Mouse (Mus musculus) liver, postnatal 0 days (tissue): ENCODE results near the gene Lrrc51.

ENCODE experiments used
- CTCF ChIP-seq: sonication (generic); IDR thresholded peaks from 2 replicates; pipeline ENCODE4 v1.5.1; 2016; ENCODE audit warnings: antibody characterized with exemption, low read depth
- EP300 ChIP-seq: IDR thresholded peaks from 2 replicates; pipeline ENCODE4 v1.6.1; 2016; ENCODE audit warnings: antibody characterized with exemption, low read depth, mild to moderate bottlenecking

DNA sequence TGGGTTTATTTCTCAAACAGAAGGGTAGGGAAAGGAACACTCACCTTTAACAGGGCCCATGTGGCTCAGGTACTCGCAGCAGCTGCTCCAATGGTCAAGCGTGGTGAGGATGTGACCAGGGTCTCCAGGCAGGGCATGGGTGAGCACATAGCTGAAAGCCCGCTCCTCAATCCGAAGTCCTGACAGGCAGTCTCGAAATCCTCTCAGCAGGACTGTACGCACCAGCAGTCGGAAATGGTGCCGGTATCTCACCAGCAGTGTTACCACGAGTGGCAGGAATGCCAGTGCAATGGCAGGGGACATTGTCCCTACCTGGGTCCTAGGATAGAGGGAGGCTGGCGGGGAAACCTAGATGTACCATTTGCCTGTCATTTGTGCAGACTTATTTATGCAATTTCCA is 31.7 kb downstream of the Lrrc51 start:
- TF ChIP-seq CTCF (no peak), EP300 (no peak)
